Mouse (Mus musculus): Measurements from ENCODE around the gene Kctd20. TPM values are rescaled to one million over a fixed set of nuclear protein-coding genes. Genes with fewer than 3 reads are reported as not detected.
A peak's percentile ranks its signal among the peaks of the same experiment; 100 is the strongest.

The Kctd20 gene
- polyA plus RNA-seq, 1 experiment from 2014 or later, result 84.4 TPM

GRCm38 (mm10) chr17:28915060-28915628, 36.6 kb upstream of the Kctd20 start, which contains the start of gene 4930539E08Rik:
Gene 4930539E08Rik (minus strand): TSS chr17:28915324.
- ATAC-seq (no peak), DNase-seq (ENCODE audit: low spot score) (no peak)
- H3K4me1 ChIP-seq (ENCODE audit: control insufficient read depth, insufficient read depth, low read length), result no peaks in the 10 kb centered on the region
- H3K9ac ChIP-seq (ENCODE audit: low read length), result no peak within 1 kb of the TSS
- no peak within 1 kb of the TSS for H3K27ac ChIP-seq (ENCODE audit: low read depth, low read length)
- H3K27me3 ChIP-seq (replicated peaks; ENCODE audit: control insufficient read depth, insufficient read depth, low read length), result no peaks in the 10 kb centered on the region
- no peak within 1 kb of the TSS for H3K4me3 ChIP-seq (ENCODE audit: low read depth, low read length)
- H3K36me3 ChIP-seq (ENCODE audit: control insufficient read depth, insufficient read depth, low read length), result no peaks in the 10 kb centered on the region
- WGBS, result 67% methylated on average over 12 of the region's 12 CpGs
- H3K4me2 ChIP-seq (ENCODE audit: low read length), result no peak within 1 kb of the TSS
- H3K9me3 ChIP-seq (replicated peaks; ENCODE audit: control insufficient read depth, low read length), result no peaks in the 10 kb centered on the region

DNA sequence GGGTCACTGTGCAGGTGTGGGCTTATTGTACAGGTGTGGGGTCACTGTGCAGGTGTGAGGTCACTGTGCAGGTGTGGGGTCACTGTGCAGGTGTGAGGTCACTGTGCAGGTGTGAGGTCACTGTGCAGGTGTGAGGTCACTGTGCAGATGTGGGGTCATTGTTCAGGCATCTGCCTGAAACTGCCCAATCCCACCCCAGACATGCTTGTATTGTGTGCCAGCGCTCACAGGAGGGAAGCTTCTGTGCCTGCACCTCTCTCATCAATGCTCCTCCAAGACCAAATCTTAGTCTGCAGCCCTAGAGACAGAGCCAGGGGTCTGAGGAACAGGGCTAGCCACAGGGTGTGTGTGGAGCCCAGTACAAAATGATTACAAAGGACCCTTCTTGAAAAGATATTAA, 35.2 kb upstream of the Kctd20 start:
- ATAC-seq (no peak), DNase-seq (ENCODE audit: low spot score) (no peak)
- 80% methylated on average over 1 of the region's 1 CpGs for WGBS
- no peaks in the 10 kb centered on the region for H3K27me3 ChIP-seq (replicated peaks; ENCODE audit: control insufficient read depth, insufficient read depth, low read length)
- H3K9ac ChIP-seq (ENCODE audit: low read length), result no peak overlapping the region
- no peaks in the 10 kb centered on the region for H3K4me1 ChIP-seq (ENCODE audit: control insufficient read depth, insufficient read depth, low read length)
- H3K9me3 ChIP-seq (replicated peaks; ENCODE audit: control insufficient read depth, low read length), result no peaks in the 10 kb centered on the region
- H3K4me3 ChIP-seq (ENCODE audit: low read depth, low read length), result no peak overlapping the region
- no peaks in the 10 kb centered on the region for H3K36me3 ChIP-seq (ENCODE audit: control insufficient read depth, insufficient read depth, low read length)
- no peak overlapping the region for H3K4me2 ChIP-seq (ENCODE audit: low read length)
- H3K27ac ChIP-seq (ENCODE audit: low read depth, low read length), result no peak overlapping the region

DNA sequence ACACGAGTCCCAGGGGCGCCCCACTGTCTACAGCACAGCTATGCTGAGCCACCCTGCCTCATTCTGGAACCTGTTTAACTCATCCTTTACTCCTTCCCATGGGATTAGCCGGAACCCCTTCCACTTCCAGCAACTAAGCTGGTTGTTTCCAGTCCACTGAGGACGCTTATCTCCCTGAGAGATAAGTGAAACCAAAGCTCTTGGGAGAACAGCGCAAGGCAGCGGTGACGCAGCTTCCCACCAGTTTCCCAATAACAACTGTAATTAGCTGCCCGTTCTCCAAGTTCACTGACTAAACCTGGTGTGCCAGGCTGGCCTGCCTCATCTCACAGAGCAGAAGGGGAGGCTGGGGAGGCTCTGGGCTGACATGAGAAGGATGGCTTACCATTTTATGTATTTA, 30.7 kb upstream of the Kctd20 start:
- Histone ChIP-seq H3K36me3 (ENCODE audit: control insufficient read depth, insufficient read depth, low read length) (no peaks in the 10 kb centered on the region), H3K27ac (ENCODE audit: low read depth, low read length) (no peak overlapping the region), H3K9me3 (replicated peaks; ENCODE audit: control insufficient read depth, low read length) (no peaks in the 10 kb centered on the region), H3K9ac (ENCODE audit: low read length) (no peak overlapping the region), H3K27me3 (replicated peaks; ENCODE audit: control insufficient read depth, insufficient read depth, low read length) (no peaks in the 10 kb centered on the region), H3K4me2 (ENCODE audit: low read length) (no peak overlapping the region), H3K4me3 (ENCODE audit: low read depth, low read length) (no peak overlapping the region), H3K4me1 (ENCODE audit: control insufficient read depth, insufficient read depth, low read length) (no peaks in the 10 kb centered on the region)
- no peak for DNase-seq (ENCODE audit: low spot score)
- no peak for ATAC-seq
- 66% methylated on average over 8 of the region's 8 CpGs for WGBS

GRCm38 (mm10) chr17:28922096-28922495, 29.7 kb upstream of the Kctd20 start:
- ATAC-seq (no peak), DNase-seq (ENCODE audit: low spot score) (no peak)
- Histone ChIP-seq H3K4me2 (ENCODE audit: low read length) (no peak overlapping the region), H3K27ac (ENCODE audit: low read depth, low read length) (no peak overlapping the region), H3K4me3 (ENCODE audit: low read depth, low read length) (no peak overlapping the region), H3K27me3 (replicated peaks; ENCODE audit: control insufficient read depth, insufficient read depth, low read length) (no peaks in the 10 kb centered on the region), H3K9ac (ENCODE audit: low read length) (no peak overlapping the region), H3K36me3 (ENCODE audit: control insufficient read depth, insufficient read depth, low read length) (no peaks in the 10 kb centered on the region), H3K9me3 (replicated peaks; ENCODE audit: control insufficient read depth, low read length) (no peaks in the 10 kb centered on the region), H3K4me1 (ENCODE audit: control insufficient read depth, insufficient read depth, low read length) (no peaks in the 10 kb centered on the region)
- WGBS, result 77% methylated on average over 6 of the region's 6 CpGs

- peaks cover under 1% of the 10 kb centered on the region; the same call in 1 of the 2 replicates for H3K4me1 ChIP-seq (ENCODE audit: control insufficient read depth, insufficient read depth, low read length)
These were observed 26.7 kb upstream of the Kctd20 start for GRCm38 (mm10) chr17:28924957-28925595.

DNA sequence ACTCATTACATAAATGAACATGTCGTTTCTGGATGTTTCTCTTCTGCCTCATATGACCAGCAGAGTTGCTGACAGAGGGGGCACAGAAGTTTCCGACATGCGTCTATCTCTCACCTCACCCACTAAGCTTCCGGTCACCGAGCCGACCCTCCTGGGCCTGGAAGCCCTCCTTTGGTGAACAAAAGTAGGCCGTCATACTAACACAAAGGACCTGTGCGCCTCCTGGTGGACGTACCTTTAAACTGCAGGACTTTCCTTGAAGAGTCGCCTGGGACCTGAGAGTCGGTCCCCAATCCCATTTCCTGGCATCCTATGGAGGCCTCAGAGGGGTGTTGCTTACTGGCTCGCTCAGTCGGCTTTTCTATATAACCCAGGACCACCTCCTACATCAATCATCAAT, 25.4 kb upstream of the Kctd20 start:
- H3K4me1 ChIP-seq (ENCODE audit: control insufficient read depth, insufficient read depth, low read length), result peaks cover 8% of the 10 kb centered on the region
- peak; percentile 91 for DNase-seq (ENCODE audit: low spot score)
- WGBS, result 12% methylated on average over 13 of the region's 13 CpGs
- H3K4me3 ChIP-seq (ENCODE audit: low read depth, low read length), result no peak overlapping the region
- no peaks in the 10 kb centered on the region for H3K36me3 ChIP-seq (ENCODE audit: control insufficient read depth, insufficient read depth, low read length)
- no peak overlapping the region for H3K27ac ChIP-seq (ENCODE audit: low read depth, low read length)
- H3K9me3 ChIP-seq (replicated peaks; ENCODE audit: control insufficient read depth, low read length), result no peaks in the 10 kb centered on the region
- no peak overlapping the region for H3K9ac ChIP-seq (ENCODE audit: low read length)
- no peak; the same call in 1 of the 2 replicates for ATAC-seq
- no peak overlapping the region for H3K4me2 ChIP-seq (ENCODE audit: low read length)
- no peaks in the 10 kb centered on the region for H3K27me3 ChIP-seq (replicated peaks; ENCODE audit: control insufficient read depth, insufficient read depth, low read length)

More at GRCm38 (mm10) chr17:28924957-28925595, 26.7 kb upstream of the Kctd20 start:
- H3K4me2 ChIP-seq (ENCODE audit: low read length), result no peak overlapping the region
- no peak overlapping the region for H3K4me3 ChIP-seq (ENCODE audit: low read depth, low read length)
- DNase-seq (ENCODE audit: low spot score) (no peak), ATAC-seq (no peak)
- 85% methylated on average over 8 of the region's 8 CpGs for WGBS
- H3K9me3 ChIP-seq (replicated peaks; ENCODE audit: control insufficient read depth, low read length), result no peaks in the 10 kb centered on the region
- H3K27me3 ChIP-seq (replicated peaks; ENCODE audit: control insufficient read depth, insufficient read depth, low read length), result no peaks in the 10 kb centered on the region
- H3K27ac ChIP-seq (ENCODE audit: low read depth, low read length), result no peak overlapping the region
- no peaks in the 10 kb centered on the region for H3K36me3 ChIP-seq (ENCODE audit: control insufficient read depth, insufficient read depth, low read length)
- no peak overlapping the region for H3K9ac ChIP-seq (ENCODE audit: low read length)

DNA sequence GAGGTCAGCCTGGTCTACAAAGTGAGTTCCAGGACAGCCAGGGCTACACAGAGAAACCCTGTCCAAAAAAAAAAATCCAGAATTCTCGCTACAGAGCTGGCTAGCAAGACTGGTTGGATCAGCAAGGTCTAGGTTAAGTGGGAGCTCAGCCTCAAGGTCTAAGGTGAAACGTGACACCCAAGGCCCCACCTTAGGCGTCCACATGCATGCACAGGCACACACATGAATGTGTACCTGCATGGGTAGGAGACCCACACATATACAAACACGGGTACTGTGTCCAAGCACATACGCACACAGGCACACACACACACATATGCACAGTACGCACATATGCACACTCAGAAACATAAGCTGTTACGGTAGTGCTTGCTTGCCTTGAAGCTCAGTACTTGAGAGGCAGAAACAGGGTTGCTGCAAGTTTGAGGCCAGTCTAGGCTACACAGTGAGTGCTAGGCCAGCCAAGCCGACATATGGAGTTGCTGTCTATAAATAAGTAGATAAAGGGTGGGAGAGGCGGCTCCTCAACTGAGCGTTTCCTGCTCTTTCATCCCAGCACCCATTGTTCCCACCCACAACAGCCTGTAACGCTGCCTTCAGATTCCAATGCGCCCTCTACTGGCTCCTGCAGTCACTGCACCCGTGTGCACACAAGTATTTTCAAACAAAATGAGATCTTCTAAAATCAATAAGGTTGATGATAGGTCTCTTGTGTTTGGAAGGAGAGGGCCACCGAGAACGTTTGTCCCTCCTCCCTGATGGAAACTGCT, 24.7 kb upstream of the Kctd20 start:
- Histone ChIP-seq H3K9me3 (replicated peaks; ENCODE audit: control insufficient read depth, low read length) (no peaks in the 10 kb centered on the region), H3K9ac (ENCODE audit: low read length) (no peak overlapping the region), H3K4me2 (ENCODE audit: low read length) (no peak overlapping the region), H3K4me3 (ENCODE audit: low read depth, low read length) (no peak overlapping the region), H3K27ac (ENCODE audit: low read depth, low read length) (no peak overlapping the region), H3K4me1 (ENCODE audit: control insufficient read depth, insufficient read depth, low read length) (peaks cover 8% of the 10 kb centered on the region), H3K36me3 (ENCODE audit: control insufficient read depth, insufficient read depth, low read length) (no peaks in the 10 kb centered on the region), H3K27me3 (replicated peaks; ENCODE audit: control insufficient read depth, insufficient read depth, low read length) (no peaks in the 10 kb centered on the region)
- ATAC-seq (no peak), DNase-seq (ENCODE audit: low spot score) (peak; percentile 69)
- WGBS, result 52% methylated on average over 15 of the region's 15 CpGs

GRCm38 (mm10) chr17:28928004-28928403, 23.7 kb upstream of the Kctd20 start:
- no peak overlapping the region for H3K27ac ChIP-seq (ENCODE audit: low read depth, low read length)
- no peak for DNase-seq (ENCODE audit: low spot score)
- no peaks in the 10 kb centered on the region for H3K9me3 ChIP-seq (replicated peaks; ENCODE audit: control insufficient read depth, low read length)
- no peak for ATAC-seq
- H3K4me3 ChIP-seq (ENCODE audit: low read depth, low read length), result no peak overlapping the region
- WGBS, result 89% methylated on average over 9 of the region's 9 CpGs
- H3K27me3 ChIP-seq (replicated peaks; ENCODE audit: control insufficient read depth, insufficient read depth, low read length), result no peaks in the 10 kb centered on the region
- no peaks in the 10 kb centered on the region for H3K36me3 ChIP-seq (ENCODE audit: control insufficient read depth, insufficient read depth, low read length)
- peaks cover 8% of the 10 kb centered on the region for H3K4me1 ChIP-seq (ENCODE audit: control insufficient read depth, insufficient read depth, low read length)
- H3K9ac ChIP-seq (ENCODE audit: low read length), result no peak overlapping the region
- H3K4me2 ChIP-seq (ENCODE audit: low read length), result no peak overlapping the region

- H3K9ac ChIP-seq (ENCODE audit: low read length), result no peak overlapping the region
- H3K4me1 ChIP-seq (ENCODE audit: control insufficient read depth, insufficient read depth, low read length), result peaks cover 8% of the 10 kb centered on the region
- H3K4me2 ChIP-seq (ENCODE audit: low read length), result no peak overlapping the region
- no peak for ATAC-seq
- no peaks in the 10 kb centered on the region for H3K9me3 ChIP-seq (replicated peaks; ENCODE audit: control insufficient read depth, low read length)
- H3K4me3 ChIP-seq (ENCODE audit: low read depth, low read length), result no peak overlapping the region
- no peak overlapping the region for H3K27ac ChIP-seq (ENCODE audit: low read depth, low read length)
- 93% methylated on average over 4 of the region's 4 CpGs for WGBS
- H3K27me3 ChIP-seq (replicated peaks; ENCODE audit: control insufficient read depth, insufficient read depth, low read length), result no peaks in the 10 kb centered on the region
- no peaks in the 10 kb centered on the region for H3K36me3 ChIP-seq (ENCODE audit: control insufficient read depth, insufficient read depth, low read length)
- no peak for DNase-seq (ENCODE audit: low spot score)
These were observed 22.4 kb upstream of the Kctd20 start for GRCm38 (mm10) chr17:28929369-28929768.

Measured in forebrain, embryonic 14.5 days (tissue).